Mouse (Mus musculus) regulatory T cell (primary cell): ENCODE measurements at regions not wholly inside any gene's neighbourhood (a gene's known extent, or its start where the extent isn't known, plus 50 kb on each side); places are given as distances from the start of the nearest gene placed in this dataset.

ENCODE experiments used
- in situ Hi-C: fragments of 300-600 bp; cut with MboI, MseI; formaldehyde crosslinking; loops from one replicate; pipeline ENCODE4 v1.15.1; 2025; ENCODE audit warnings: high pct_unique_total_duplicates

- in situ Hi-C loops: loop anchor here (10.0 kb wide), 1 partner anchor 126 kb away; no protein-coding TSS in a partner anchor
Observed at GRCm38 (mm10) chr11:20390622-20391021, 58.1 kb upstream of the Slc1a4 start.

DNA sequence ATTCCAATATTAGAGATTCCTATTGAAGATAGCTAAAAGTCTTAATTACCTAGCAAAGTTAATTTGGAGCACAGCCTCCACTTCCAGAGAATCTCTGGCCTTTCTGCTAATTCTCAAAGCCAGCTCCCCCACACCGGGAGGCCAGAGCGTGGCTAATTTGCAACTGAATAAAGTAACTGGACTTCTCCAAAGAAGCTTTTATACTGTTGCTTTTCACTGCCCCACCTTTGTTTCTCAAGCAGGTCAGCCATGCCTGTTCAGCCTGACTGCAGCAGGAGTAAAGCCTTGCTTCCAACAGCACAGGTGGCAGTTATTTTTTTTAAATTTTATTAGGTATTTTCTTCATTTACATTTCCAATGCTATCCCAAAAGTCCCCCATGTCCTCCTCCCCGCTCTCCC lies 60.8 kb upstream of the Slc1a4 start:
- in situ Hi-C loops: loop anchor here (10.0 kb wide), 1 partner anchor 129 kb away; no protein-coding TSS in a partner anchor

- in situ Hi-C loops: loop anchor here (10.0 kb wide), 1 partner anchor 129 kb away; no protein-coding TSS in a partner anchor
Observed at GRCm38 (mm10) chr11:20393807-20394206, 61.3 kb upstream of the Slc1a4 start.

DNA sequence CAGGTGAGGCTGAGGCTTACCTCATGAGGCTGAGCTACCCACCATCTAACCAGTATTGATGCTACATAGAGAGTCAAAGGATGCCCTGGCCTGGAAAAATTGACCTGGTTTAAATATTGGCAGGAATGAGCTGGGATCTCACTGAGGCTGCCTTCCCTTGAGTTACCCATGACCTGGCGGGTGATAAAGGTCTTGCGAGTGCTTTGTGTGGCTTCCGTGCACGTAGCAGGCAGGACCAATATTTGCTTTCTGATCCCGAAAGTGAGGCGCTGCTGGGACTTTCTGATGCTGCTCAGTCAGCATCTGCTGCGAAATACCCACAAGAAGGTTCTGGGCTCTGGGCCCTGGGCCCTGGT lies 63.3 kb upstream of the Slc1a4 start:
- in situ Hi-C loops: loop anchor here (10.0 kb wide), 1 partner anchor 131 kb away; no protein-coding TSS in a partner anchor

- in situ Hi-C loops: loop anchor here (10.0 kb wide), 1 partner anchor 132 kb away; no protein-coding TSS in a partner anchor
Observed at GRCm38 (mm10) chr11:20396204-20396848, 63.8 kb upstream of the Slc1a4 start.

GRCm38 (mm10) chr11:20396884-20397283 lies 64.4 kb upstream of the Slc1a4 start:
- in situ Hi-C loops: loop anchor here (10.0 kb wide), 1 partner anchor 132 kb away; no protein-coding TSS in a partner anchor

- in situ Hi-C loops: no loop called here
Observed at GRCm38 (mm10) chr11:20400302-20401234, 68.1 kb upstream of the Slc1a4 start.

DNA sequence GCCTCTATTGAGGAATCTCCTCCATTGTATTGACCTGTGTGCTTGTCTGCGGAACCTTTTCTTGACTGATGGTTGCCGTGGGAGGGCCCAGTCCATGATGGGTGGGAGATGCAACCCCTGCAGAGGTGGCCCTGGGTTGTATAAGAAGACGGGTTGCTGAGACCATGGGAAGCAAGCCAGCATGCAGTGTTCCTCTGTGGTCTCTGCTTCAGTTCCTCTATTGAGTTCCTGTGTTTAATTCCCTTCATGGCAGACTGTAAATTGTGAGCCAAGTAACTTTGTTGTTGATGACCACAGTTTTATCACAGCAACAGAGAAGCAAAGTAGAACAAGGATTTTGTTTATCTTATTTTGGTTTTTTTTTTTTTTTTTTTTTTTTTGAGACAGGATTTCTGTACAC lies 70.9 kb upstream of the Slc1a4 start:
- in situ Hi-C loops: no loop called here

DNA sequence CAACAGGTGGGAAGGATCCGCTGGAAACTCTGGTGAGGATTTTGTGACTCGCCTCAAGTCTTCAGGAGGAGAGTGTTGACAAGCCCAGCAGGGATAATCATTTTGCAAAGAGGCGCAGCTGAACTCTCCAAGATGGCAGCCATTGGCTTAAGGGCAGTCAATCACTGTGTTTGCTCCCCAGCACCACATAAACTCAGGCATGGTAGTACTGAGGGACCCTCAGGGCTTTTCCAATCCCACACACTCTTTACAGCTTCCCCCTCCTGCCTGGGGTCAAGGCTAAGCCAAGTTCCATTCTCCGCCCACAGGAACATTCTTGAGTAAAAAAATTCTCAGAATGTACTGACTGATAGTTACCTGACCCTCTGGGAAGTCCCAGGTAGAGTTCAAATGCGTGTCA lies 72.0 kb upstream of the Slc1a4 start:
- in situ Hi-C loops: no loop called here

DNA sequence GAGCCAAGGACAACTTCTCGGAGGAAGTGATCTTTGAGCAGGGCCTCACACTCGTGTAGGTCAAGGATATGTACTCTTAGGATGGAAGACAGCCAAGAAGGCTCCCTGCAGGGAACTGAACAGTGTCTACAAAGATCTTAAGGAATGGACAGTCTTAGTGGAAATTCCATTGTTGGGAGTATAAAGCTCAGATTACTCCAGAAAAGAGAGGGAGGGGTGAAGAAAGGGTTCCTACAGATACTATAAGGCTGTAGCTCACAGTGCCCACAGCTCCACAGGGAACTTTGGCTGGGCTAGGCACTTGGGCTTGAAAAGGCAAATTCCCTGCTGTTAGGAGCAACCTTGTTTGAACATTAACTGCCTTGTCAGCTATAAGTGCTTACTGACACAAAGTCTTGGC lies 85.6 kb upstream of the Slc1a4 start:
- in situ Hi-C loops: loop anchor here (5.0 kb wide), 1 partner anchor 51 kb away; no protein-coding TSS in a partner anchor

GRCm38 (mm10) chr11:20420876-20421275 lies 88.4 kb upstream of the Slc1a4 start:
- in situ Hi-C loops: no loop called here

- in situ Hi-C loops: loop anchor here (10.0 kb wide), 1 partner anchor 449 kb away; no protein-coding TSS in a partner anchor
Observed at GRCm38 (mm10) chr11:20436057-20436456, 103.5 kb upstream of the Slc1a4 start.

- in situ Hi-C loops: no loop called here
Observed at GRCm38 (mm10) chr11:20442476-20442875, 100.6 kb upstream of the Sertad2 start.

DNA sequence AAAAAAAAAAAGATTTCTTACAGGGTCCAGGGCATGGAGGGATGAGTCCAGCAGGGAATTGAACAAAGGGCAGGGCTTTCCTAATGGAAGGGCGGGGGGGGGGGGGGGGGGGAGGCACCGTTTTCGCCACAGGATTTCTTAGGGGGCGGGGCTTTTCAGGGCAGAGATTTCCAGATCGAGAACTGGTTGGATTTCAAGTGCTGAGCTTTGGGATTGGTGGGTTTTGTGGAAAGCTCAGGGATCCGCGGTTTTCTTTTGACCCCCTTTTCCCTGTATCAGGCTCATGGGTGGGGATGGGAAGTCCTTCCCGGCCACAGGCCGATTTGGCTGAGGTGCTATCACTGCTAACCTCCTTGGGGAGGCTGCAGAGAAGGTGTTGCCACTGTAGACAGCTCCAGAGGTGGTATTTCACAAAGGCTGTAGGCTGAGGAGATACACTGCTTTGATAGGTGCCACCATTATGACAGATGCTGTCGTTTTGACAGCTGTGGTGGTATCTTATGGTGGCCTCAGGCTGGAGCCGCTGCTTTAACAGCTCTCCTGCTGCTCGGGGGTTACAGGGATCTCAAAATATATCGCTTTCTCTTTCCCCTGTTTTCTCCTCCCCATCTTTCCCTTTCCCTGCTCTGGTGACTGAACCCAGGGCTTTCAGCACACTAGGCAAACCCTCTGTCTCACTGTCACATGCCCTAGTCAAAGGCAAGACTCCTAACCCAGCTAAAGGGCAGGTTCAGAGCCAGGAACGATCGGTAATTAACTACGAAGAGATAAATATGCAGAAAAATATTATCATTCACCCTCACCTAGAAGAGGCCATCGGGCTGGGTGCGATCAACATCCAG lies 97.8 kb upstream of the Sertad2 start:
- in situ Hi-C loops: no loop called here

- in situ Hi-C loops: no loop called here
Observed at GRCm38 (mm10) chr11:20445903-20446264, 97.2 kb upstream of the Sertad2 start.

DNA sequence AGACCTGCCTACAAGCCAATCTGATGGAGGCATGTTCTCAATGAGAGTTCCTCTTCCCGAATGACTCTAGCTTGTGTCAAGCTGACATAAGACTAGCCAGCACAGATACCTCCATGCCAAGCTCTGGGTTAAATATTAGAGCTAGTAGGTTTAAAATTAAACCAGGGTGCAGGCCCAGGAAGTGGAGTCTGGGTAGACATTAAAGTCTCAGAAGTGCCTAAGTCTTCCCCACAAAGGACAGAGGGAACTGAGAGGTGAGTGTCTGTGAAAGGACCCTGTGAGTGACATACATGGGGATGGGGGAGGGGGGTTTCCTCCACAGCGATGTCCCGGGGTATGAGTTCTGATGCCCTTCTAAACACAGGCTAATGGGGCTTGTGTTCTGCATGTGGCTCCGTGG lies 90.2 kb upstream of the Sertad2 start:
- in situ Hi-C loops: loop anchor here (5.0 kb wide), 1 partner anchor 184 kb away; no protein-coding TSS in a partner anchor

GRCm38 (mm10) chr11:20453786-20454185 lies 89.3 kb upstream of the Sertad2 start:
- in situ Hi-C loops: loop anchor here (5.0 kb wide), 1 partner anchor 184 kb away; no protein-coding TSS in a partner anchor

GRCm38 (mm10) chr11:20455085-20455864 lies 87.8 kb upstream of the Sertad2 start:
- in situ Hi-C loops: no loop called here

DNA sequence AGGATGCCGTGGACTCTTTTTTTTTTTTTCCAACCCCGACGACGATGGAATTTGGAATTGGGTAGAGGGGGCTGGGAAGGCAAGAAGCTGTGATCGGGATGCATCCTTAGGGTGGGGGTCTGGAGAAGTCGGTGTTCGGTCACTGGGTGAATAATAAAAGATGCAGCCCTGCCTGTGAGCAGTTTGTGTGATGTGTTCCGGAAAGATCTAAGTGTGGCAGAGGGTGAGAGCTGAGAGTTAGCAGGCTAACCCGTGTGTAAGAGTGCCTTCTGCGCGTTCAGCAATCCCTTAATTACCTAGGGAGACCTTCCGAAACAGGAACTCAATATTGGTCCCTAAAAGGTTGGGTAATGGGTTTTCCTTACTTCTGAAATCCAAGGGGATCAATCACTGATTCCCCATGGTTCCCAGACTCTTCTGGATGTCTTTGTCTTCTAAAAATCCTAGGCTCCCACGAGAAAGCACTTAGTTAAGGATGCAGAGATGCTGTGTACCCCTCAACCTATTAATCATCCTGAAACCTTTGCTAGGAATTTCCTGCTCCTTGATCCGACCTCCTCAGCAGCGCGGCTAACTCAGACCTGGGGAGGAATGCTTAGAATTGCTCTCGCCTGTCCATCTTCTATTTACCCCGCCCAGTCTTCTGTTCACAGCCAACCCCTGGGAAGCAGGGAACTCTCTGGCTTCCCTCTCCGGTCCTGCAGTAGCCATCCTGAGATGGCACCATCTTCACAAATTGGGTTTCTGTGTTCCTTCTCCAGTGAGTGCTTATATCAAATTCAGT lies 87.0 kb upstream of the Sertad2 start:
- in situ Hi-C loops: no loop called here

- in situ Hi-C loops: no loop called here
Observed at GRCm38 (mm10) chr11:20459140-20459539, 83.9 kb upstream of the Sertad2 start.
